Mouse (Mus musculus) embryonic facial prominence, embryonic 14.5 days (tissue): ENCODE data around the gene Lgals3bp. TPM values are rescaled to one million over a fixed set of nuclear protein-coding genes. Genes with fewer than 3 reads are reported as not detected.
A peak's percentile ranks its signal among the peaks of the same experiment; 100 is the strongest.

Experiments used
- ATAC-seq: fragments of 200-750 bp; cut with Nextera tagmentation; 2 replicates; pipeline ENCODE4 v1.8.0; 2017; ENCODE audit warnings: low read depth, moderate number of reproducible peaks, moderate TSS enrichment
- DNase-seq: peaks from one replicate; pipeline ENCODE4 v3.0.0-alpha.2; 2015; ENCODE audit warnings: low spot score
- H3K27ac ChIP-seq: fragments of 300-500 bp; sonication (generic); replicated peaks from 2 replicates; pipeline ENCODE4 v1.5.1; 2014; ENCODE audit warnings: low read depth, mild to moderate bottlenecking, low read length, moderate library complexity
- H3K27me3 ChIP-seq: fragments of 300-500 bp; sonication (generic); replicated peaks from 2 replicates; pipeline ENCODE4 v1.6.1; 2014; ENCODE audit warnings: low read length; ENCODE audit not compliant: control insufficient read depth, insufficient read depth
- H3K36me3 ChIP-seq: fragments of 300-500 bp; sonication (generic); 2 replicates; pipeline ENCODE4 v1.6.1; 2014; ENCODE audit warnings: low read length, mixed read lengths; ENCODE audit not compliant: control insufficient read depth, insufficient read depth
- H3K4me1 ChIP-seq: fragments of 300-500 bp; sonication (generic); 2 replicates; pipeline ENCODE4 v1.6.1; 2014; ENCODE audit warnings: antibody characterized with exemption, low read length; ENCODE audit not compliant: control insufficient read depth, insufficient read depth
- H3K4me2 ChIP-seq: fragments of 300-500 bp; sonication (generic); 2 replicates; pipeline ENCODE4 v1.6.1; 2014; ENCODE audit warnings: low read depth, mild to moderate bottlenecking, low read length, moderate library complexity, mixed read lengths
- H3K4me3 ChIP-seq: fragments of 300-500 bp; sonication (generic); 2 replicates; pipeline ENCODE4 v1.5.1; 2014; ENCODE audit warnings: low read depth, mild to moderate bottlenecking, low read length
- H3K9ac ChIP-seq: fragments of 300-500 bp; sonication (generic); 2 replicates; pipeline ENCODE4 v1.6.1; 2014; ENCODE audit warnings: low read depth, mild to moderate bottlenecking, low read length, moderate library complexity, mixed read lengths
- H3K9me3 ChIP-seq: fragments of 300-500 bp; sonication (generic); 2 replicates; pipeline ENCODE4 v1.6.1; 2016; ENCODE audit warnings: low read length; ENCODE audit not compliant: control insufficient read depth
- WGBS: fragments of 180-500 bp; shearing (Covaris S2); extraction: QIAGEN DNeasy Blood & Tissue Kit; methylation state at CpG from one replicate; pipeline ENCODE4 v1.1.7; 2014; 5-methylcytosine and 5-hydroxymethylcytosine counted together
- polyA plus RNA-seq: library from polyadenylated mRNA; unstranded; fragments of >200 nt; fragmentation: Nextera tagmentation; extraction: Ambion mirVana; gene quantifications from 2 replicates; pipeline ENCODE4 v1.2.1, GENCODE M21; 2014

Gene Lgals3bp
- polyA plus RNA-seq, 1 experiment from 2014 or later, result 14.2 TPM

DNA sequence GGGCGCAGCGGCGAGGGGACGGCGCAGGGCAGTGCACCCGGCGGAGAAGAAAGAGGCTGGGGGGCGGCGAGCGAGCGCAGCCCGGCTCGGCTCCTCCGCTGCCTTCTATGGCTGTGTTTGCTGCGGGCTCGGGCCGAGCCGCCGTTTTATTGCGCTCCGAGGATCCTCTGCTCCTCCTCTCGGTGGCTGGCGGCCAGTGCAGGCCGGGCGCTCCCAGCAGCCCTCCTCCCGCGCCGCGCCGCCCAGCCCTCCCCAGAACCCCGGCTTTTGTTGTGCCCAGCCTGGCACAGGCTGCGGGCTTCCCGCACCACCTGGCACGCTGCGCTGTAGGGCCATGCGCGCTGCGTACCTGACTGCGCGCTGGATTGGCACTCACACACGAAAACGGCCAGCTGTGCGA, 46.7 kb downstream of the Lgals3bp start:
- H3K4me3 ChIP-seq, result peak overlapping the region; percentile 88
- peaks cover 29% of the 10 kb centered on the region for H3K4me1 ChIP-seq
- 0% methylated on average over 1 of the region's 43 CpGs for WGBS
- peaks cover 13% of the 10 kb centered on the region; the same call in 1 of the 2 replicates for H3K36me3 ChIP-seq
- no peaks in the 10 kb centered on the region for H3K27me3 ChIP-seq
- peak overlapping the region; percentile 97 for H3K9ac ChIP-seq
- peak overlapping the region; percentile 97 for H3K27ac ChIP-seq
- peak overlapping the region; percentile 77 for H3K4me2 ChIP-seq
- no peaks in the 10 kb centered on the region for H3K9me3 ChIP-seq
- DNase-seq (peak; percentile 94), ATAC-seq (peak; percentile 95)

DNA sequence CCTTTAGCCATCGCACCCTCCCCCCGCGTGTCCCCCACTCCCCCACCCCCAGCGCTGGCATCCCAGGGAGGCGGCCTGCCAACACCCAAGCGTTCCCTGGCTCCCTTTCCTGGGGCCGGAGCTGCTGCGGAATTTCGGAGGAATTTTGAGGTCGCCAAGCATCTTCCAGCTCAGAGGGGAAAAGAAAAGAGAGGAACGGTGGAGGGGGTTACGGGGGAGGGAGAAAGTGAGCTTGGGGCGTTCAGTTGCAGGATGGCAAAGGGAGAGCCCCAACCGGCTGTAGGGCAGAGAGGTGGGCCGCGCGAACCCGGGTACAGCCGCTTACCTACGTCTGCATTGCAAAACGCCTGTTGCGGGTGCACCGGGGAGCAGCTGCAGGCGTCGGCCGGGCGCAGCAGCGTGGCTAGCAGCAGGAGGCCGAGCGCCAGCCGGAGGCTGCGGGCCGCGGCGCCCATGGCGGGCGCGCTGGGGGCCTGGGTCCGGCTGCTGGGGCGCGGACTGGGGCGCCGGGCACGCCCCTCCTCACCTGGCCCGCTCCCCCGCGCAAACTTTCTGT, 47.2 kb downstream of the Lgals3bp start:
- Histone ChIP-seq H3K4me2 (peak overlapping the region; percentile 77), H3K9me3 (no peaks in the 10 kb centered on the region), H3K4me1 (peaks cover 29% of the 10 kb centered on the region), H3K27me3 (no peaks in the 10 kb centered on the region), H3K36me3 (peaks cover 13% of the 10 kb centered on the region; the same call in 1 of the 2 replicates), H3K27ac (peak overlapping the region; percentile 97), H3K9ac (peak overlapping the region; percentile 97), H3K4me3 (peak overlapping the region; percentile 88)
- under 1% methylated on average over 22 of the region's 47 CpGs for WGBS
- DNase-seq (no peak), ATAC-seq (peak; percentile 42)

DNA sequence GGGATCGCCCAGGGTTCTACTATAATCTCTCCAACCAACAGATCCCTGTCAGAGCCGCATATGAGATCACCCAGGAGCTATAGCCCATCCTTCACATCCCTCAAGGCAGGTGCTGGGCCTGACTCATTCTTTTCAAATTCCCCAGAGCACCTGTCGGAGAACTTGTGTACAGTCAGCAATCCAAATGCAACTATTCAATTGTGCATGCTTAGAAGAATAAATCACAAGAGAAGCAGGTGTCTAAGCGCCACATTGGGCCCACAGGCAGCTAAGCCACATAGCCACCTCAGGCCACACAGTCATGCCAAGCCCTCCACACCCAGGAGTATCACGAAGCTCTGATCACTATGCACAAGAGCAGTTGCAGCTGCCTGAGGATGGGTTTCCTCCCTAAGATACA, 52.4 kb downstream of the Lgals3bp start:
- no peak for ATAC-seq

DNA sequence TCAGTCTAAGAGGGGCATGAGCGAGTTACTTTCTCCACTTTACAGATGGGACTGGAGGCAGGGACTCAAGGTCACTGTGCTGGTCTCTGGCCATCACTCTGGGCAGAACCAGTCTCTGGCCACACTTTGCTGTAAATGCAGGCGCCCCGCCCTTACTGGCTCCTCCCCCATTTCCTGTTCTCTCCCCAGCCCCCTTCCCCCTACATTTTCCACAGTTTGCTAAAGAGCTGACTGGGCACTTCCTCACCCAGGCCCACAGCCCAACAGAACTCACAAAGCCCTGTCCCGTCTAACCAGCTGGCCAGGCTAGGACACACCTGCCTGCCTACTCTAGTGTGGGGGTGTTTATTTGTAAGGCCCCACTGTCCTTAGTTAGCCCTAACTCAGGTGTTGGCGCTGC, 53.0 kb downstream of the Lgals3bp start:
- no peaks in the 10 kb centered on the region for H3K27me3 ChIP-seq
- H3K9ac ChIP-seq, result peak overlapping the region; percentile 40; the same call in 1 of the 2 replicates
- no peak overlapping the region for H3K4me3 ChIP-seq
- DNase-seq (peak; percentile 59), ATAC-seq (no peak)
- H3K4me1 ChIP-seq, result peaks cover 50% of the 10 kb centered on the region
- peaks cover 13% of the 10 kb centered on the region; the same call in 1 of the 2 replicates for H3K36me3 ChIP-seq
- peak overlapping the region; percentile 54 for H3K27ac ChIP-seq
- 0 out of 2 replicates have a peak overlapping the region, but pooled peaks have one; percentile 2 for H3K4me2 ChIP-seq
- H3K9me3 ChIP-seq, result no peaks in the 10 kb centered on the region
- WGBS, result 58% methylated on average over 5 of the region's 5 CpGs

More for the DNA sequence above, 52.4 kb downstream of the Lgals3bp start:
- no peaks in the 10 kb centered on the region for H3K9me3 ChIP-seq
- WGBS, result 84% methylated on average over 5 of the region's 5 CpGs
- H3K4me2 ChIP-seq, result 0 out of 2 replicates have a peak overlapping the region, but pooled peaks have one; percentile 2
- H3K27me3 ChIP-seq, result no peaks in the 10 kb centered on the region
- peak overlapping the region; percentile 54; the same call in 1 of the 2 replicates for H3K27ac ChIP-seq
- no peak overlapping the region for H3K4me3 ChIP-seq
- peaks cover 13% of the 10 kb centered on the region; the same call in 1 of the 2 replicates for H3K36me3 ChIP-seq
- H3K9ac ChIP-seq, result no peak overlapping the region
- peaks cover 52% of the 10 kb centered on the region for H3K4me1 ChIP-seq
- DNase-seq, result no peak

DNA sequence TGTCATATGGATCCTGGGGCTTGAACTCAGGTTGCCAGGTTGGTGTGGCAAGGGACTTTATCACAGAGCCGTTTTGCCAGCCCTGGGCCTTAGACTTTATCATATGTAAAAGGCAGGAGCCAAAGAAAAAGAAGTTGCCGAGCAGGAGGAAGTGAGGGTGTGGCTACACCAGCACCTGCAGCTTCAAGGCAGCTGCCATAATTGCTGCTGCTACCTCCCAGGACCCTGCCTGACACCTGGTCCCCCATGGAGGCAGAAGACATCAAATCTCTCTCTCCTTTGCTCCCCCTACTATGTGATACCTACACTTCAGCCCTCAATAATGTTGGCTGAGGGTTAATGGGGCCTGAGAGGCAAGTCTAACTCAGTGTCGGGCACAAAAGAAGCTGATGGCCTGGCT, 53.5 kb downstream of the Lgals3bp start:
- Histone ChIP-seq H3K4me3 (no peak overlapping the region), H3K4me2 (no peak overlapping the region), H3K9me3 (no peaks in the 10 kb centered on the region), H3K4me1 (peaks cover 46% of the 10 kb centered on the region), H3K27ac (peak overlapping the region; percentile 39), H3K36me3 (peaks cover 13% of the 10 kb centered on the region; the same call in 1 of the 2 replicates), H3K27me3 (no peaks in the 10 kb centered on the region), H3K9ac (no peak overlapping the region)
- DNase-seq, result no peak
- no peak for ATAC-seq
- WGBS, result 53% methylated on average over 3 of the region's 3 CpGs

DNA sequence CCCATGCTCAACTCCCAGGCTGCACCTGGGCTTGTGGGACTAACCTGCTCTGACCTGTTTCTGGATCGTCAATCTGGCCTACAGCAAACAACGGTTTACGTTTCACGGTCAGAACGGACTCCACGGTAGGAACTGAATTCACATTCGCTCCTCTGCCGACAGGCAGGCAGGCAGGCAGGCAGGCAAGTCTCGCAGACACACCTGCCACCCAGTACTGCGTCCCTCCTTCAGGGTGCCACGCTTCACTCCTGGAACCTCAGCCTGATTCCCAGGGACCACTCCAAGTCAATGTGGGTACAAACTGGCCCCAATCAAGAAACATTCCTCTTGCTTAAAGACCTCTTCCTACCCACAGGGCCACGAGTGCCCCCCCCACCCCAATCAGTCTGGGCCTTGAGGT, 54.0 kb downstream of the Lgals3bp start:
- H3K4me3 ChIP-seq, result no peak overlapping the region
- no peak overlapping the region for H3K9ac ChIP-seq
- H3K9me3 ChIP-seq, result no peaks in the 10 kb centered on the region
- H3K27me3 ChIP-seq, result no peaks in the 10 kb centered on the region
- 90% methylated on average over 12 of the region's 12 CpGs for WGBS
- H3K4me2 ChIP-seq, result no peak overlapping the region
- ATAC-seq, result no peak
- peaks cover 41% of the 10 kb centered on the region for H3K4me1 ChIP-seq
- H3K27ac ChIP-seq, result no peak overlapping the region
- no peak for DNase-seq
- H3K36me3 ChIP-seq, result peaks cover 13% of the 10 kb centered on the region; the same call in 1 of the 2 replicates

DNA sequence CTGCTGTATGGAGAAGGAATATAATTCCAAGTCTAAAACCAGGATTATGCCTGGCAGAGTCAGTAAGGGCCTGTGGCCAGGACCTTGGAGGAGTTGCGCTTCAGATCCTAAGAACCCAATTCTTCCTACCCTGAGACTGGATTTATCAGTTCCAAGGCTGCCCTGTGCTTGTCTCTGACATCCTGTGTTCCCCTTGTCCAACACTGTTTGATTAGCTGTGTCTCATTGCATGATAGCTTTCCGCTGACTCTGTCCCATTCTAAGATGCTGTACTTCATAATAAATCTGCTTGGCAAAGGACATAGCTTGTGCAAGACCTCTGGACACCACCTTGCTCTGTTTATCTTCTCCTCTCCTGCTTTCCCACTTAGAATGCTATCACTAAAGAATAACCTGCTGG, 54.5 kb downstream of the Lgals3bp start:
- Histone ChIP-seq H3K36me3 (peaks cover 7% of the 10 kb centered on the region; the same call in 1 of the 2 replicates), H3K4me1 (peaks cover 36% of the 10 kb centered on the region), H3K4me2 (no peak overlapping the region), H3K9me3 (no peaks in the 10 kb centered on the region), H3K27ac (no peak overlapping the region; the same call in 1 of the 2 replicates), H3K27me3 (no peaks in the 10 kb centered on the region), H3K9ac (no peak overlapping the region), H3K4me3 (no peak overlapping the region)
- 91% methylated on average over 2 of the region's 2 CpGs for WGBS
- ATAC-seq, result no peak
- DNase-seq, result no peak

DNA sequence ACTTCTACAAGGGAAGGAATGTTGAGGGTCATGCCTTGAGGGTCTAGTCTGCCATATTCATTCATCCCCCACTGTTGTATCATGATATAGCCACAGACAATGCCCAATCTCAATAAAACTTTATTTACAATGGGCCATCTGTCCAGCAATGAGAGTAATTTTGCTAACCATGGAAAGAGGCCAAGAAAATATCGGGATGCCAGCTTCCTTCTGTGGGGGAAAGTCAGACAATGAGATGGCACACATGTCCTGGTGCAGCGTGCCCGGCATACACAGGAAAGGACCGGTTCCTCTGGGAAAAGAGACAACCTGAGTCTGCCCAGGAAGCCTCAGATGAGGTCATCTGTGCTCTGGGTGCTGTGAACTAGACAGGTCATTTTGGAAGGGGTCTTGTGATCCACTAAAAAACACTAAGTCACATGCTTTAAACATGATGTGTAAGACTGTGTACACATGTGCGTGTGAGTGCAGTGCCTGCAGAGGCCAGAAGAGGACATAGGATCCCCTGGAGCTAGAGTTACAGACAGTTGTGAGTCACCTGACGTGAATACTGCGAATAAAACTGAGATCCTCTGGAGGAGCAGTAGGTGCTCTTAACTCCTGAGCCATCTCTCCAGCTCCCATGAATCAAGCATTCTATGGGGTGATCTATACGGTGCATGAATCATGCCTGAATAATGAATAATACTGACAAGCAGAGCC, 55.3 kb downstream of the Lgals3bp start:
- H3K27ac ChIP-seq, result peak overlapping the region; percentile 19
- no peak overlapping the region for H3K9ac ChIP-seq
- H3K27me3 ChIP-seq, result no peaks in the 10 kb centered on the region
- ATAC-seq (0 out of 2 replicates have a peak, but pooled peaks have one; percentile 20), DNase-seq (no peak)
- no peak overlapping the region for H3K4me3 ChIP-seq
- 0 out of 2 replicates have a peak, but pooled peaks cover 4% of the 10 kb centered on the region for H3K36me3 ChIP-seq
- peaks cover 35% of the 10 kb centered on the region for H3K4me1 ChIP-seq
- H3K9me3 ChIP-seq, result no peaks in the 10 kb centered on the region
- 81% methylated on average over 8 of the region's 8 CpGs for WGBS
- no peak overlapping the region for H3K4me2 ChIP-seq
